Mouse (Mus musculus) intestine, embryonic 15.5 days (tissue): ENCODE data around the gene Myh14. TPM values are rescaled to one million over a fixed set of nuclear protein-coding genes. Genes with fewer than 3 reads are reported as not detected.
A peak's percentile ranks its signal among the peaks of the same experiment; 100 is the strongest.

Source experiments
- ATAC-seq: fragments of 200-750 bp; cut with Nextera tagmentation; 2 replicates; pipeline ENCODE4 v1.8.0; 2017; ENCODE audit warnings: moderate TSS enrichment, moderate library complexity
- H3K27ac ChIP-seq: fragments of 300-500 bp; sonication (generic); 2 replicates; pipeline ENCODE4 v1.5.1; 2015; ENCODE audit warnings: mild to moderate bottlenecking, inconsistent platforms
- H3K27me3 ChIP-seq: fragments of 300-500 bp; sonication (generic); replicated peaks from 2 replicates; pipeline ENCODE4 v1.6.1; 2015; ENCODE audit warnings: inconsistent platforms
- H3K36me3 ChIP-seq: fragments of 300-500 bp; sonication (generic); 2 replicates; pipeline ENCODE4 v1.6.1; 2015; ENCODE audit warnings: inconsistent platforms
- H3K4me1 ChIP-seq: fragments of 300-500 bp; sonication (generic); replicated peaks from 2 replicates; pipeline ENCODE4 v1.6.1; 2015; ENCODE audit warnings: inconsistent platforms
- H3K4me2 ChIP-seq: fragments of 300-500 bp; sonication (generic); replicated peaks from 2 replicates; pipeline ENCODE4 v1.6.1; 2015; ENCODE audit warnings: mild to moderate bottlenecking, inconsistent platforms
- H3K4me3 ChIP-seq: fragments of 300-500 bp; sonication (generic); replicated peaks from 2 replicates; pipeline ENCODE4 v1.5.1; 2015; ENCODE audit warnings: inconsistent platforms
- H3K9ac ChIP-seq: fragments of 300-500 bp; sonication (generic); 2 replicates; pipeline ENCODE4 v1.6.1; 2015; ENCODE audit warnings: inconsistent platforms
- H3K9me3 ChIP-seq: fragments of 300-500 bp; sonication (generic); 2 replicates; pipeline ENCODE4 v1.6.1; 2016; ENCODE audit warnings: inconsistent platforms
- WGBS: fragments of 180-500 bp; shearing (Covaris S2); methylation state at CpG from one replicate; pipeline ENCODE4 v1.1.7; 2015; 5-methylcytosine and 5-hydroxymethylcytosine counted together
- polyA plus RNA-seq: library from polyadenylated mRNA; unstranded; fragments of >200 nt; fragmentation: Nextera tagmentation; extraction: Ambion mirVana; gene quantifications from 2 replicates; pipeline ENCODE4 v1.2.1, GENCODE M21; 2015

Myh14 gene
- polyA plus RNA-seq, 1 experiment from 2014 or later: 68.4 TPM

DNA sequence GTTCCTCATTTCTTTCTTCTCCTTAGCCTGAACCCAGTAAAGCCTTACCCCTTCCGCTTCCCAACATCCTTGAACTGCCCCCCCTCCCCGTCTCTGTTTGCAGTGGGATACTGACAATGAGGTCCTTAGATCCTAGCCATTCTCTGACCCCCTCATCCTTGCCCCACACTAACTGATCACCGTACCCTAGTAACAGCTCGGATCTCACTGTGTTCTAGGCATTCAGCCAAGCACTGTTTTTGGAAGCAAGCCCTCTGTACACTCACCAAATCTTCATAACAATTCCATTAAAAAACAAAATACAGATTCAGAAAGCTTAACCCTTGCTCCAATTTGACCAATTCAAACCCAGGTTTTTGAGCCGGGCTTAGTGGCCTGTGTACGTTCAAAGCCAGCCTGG, 76.4 kb downstream of the Myh14 start:
- H3K27me3 ChIP-seq: peaks cover 35% of the 10 kb centered on the region
- WGBS: 61% methylated on average over 6 of the region's 6 CpGs
- no peak overlapping the region for H3K27ac ChIP-seq
- no peak for ATAC-seq
- H3K4me2 ChIP-seq: peak overlapping the region; percentile 41; the same call in 1 of the 2 replicates
- no peaks in the 10 kb centered on the region for H3K9me3 ChIP-seq
- H3K4me1 ChIP-seq: peaks cover 24% of the 10 kb centered on the region
- no peaks in the 10 kb centered on the region for H3K36me3 ChIP-seq
- H3K9ac ChIP-seq: no peak overlapping the region
- no peak overlapping the region for H3K4me3 ChIP-seq

DNA sequence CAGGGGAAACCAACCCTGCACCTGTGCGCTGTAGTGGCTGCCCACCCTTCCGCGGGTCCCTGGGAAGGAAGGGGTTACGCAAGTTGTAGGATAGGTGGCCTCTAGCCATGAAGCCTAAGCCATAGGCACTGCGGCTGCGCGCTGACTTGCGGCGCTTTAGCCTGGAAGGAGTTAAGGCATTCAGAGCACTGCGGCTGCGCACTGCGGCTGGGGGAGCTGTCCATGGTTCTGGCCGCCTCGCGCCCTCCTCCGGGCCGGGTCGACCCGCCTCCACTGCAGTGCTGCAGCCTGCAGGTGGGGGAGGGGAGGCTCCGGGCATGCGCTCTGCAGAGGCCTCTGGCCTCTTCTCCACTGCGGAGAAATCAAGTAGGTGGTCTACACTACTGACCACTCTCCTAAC, 76.9 kb downstream of the Myh14 start:
- no peak overlapping the region for H3K27ac ChIP-seq
- no peaks in the 10 kb centered on the region for H3K9me3 ChIP-seq
- H3K4me3 ChIP-seq: no peak overlapping the region
- peaks cover 24% of the 10 kb centered on the region for H3K4me1 ChIP-seq
- under 1% methylated on average over 22 of the region's 22 CpGs for WGBS
- no peaks in the 10 kb centered on the region for H3K36me3 ChIP-seq
- peak overlapping the region; percentile 41 for H3K4me2 ChIP-seq
- peaks cover 35% of the 10 kb centered on the region for H3K27me3 ChIP-seq
- peak; percentile 37 for ATAC-seq
- H3K9ac ChIP-seq: no peak overlapping the region

DNA sequence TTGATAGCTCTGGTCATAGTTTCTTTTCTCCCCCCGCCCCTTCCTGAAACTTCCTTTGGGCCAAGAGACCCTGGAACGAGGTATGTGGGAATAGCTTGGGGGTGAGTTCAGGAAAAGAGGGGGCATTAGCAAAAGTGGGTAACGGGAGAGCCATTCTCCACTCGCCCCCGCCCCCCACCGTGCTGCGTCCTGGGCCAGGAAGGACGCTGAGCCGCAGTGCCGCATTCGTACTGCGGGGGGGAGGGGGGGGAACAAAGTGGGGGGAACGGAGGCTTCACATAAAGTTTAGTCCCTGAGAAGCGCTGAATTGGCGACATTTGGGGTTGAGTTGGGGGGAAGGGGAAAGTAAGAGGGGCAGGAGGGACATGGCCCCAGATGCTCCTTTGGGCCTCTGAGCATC, 77.6 kb downstream of the Myh14 start:
- Histone ChIP-seq H3K9ac (no peak overlapping the region), H3K27ac (no peak overlapping the region), H3K27me3 (peaks cover 38% of the 10 kb centered on the region), H3K36me3 (no peaks in the 10 kb centered on the region), H3K4me1 (peaks cover 28% of the 10 kb centered on the region), H3K4me2 (no peak overlapping the region), H3K4me3 (no peak overlapping the region), H3K9me3 (no peaks in the 10 kb centered on the region)
- 6% methylated on average over 15 of the region's 15 CpGs for WGBS
- no peak for ATAC-seq

DNA sequence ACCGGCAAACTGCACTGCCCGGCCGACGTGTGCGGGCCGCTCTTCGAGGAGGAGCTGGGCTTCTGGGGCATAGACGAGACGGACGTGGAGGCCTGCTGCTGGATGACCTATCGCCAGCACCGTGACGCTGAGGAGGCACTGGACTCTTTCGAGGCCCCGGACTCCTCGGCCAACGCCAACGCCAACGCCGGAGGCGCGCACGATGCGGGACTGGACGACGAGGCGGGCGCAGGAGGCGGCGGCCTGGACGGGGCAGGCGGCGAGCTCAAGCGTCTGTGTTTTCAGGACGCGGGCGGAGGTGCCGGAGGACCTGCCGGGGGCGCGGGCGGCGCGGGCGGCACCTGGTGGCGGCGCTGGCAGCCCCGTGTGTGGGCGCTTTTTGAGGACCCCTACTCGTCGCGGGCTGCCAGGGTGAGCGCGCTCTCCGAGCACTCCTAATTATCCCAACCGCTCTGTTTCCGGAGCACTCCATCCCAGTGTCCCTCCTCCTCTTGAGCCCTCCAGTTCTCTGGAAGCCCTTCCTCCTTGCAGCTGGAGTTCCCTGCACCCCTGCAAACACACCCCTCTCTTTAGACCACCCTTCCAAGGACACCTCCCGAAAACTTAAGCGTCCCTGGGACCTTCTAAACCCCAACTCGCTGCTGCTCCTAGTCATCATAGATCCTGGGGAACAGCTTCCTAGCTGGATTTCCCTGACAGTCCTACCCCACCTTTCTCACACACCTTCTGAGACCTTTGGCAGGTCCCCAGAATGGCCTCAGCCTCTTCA, 79.1 kb downstream of the Myh14 start:
- Histone ChIP-seq H3K9me3 (no peaks in the 10 kb centered on the region), H3K4me1 (peaks cover 32% of the 10 kb centered on the region), H3K9ac (peak overlapping the region; percentile 42; the same call in 1 of the 2 replicates)

DNA sequence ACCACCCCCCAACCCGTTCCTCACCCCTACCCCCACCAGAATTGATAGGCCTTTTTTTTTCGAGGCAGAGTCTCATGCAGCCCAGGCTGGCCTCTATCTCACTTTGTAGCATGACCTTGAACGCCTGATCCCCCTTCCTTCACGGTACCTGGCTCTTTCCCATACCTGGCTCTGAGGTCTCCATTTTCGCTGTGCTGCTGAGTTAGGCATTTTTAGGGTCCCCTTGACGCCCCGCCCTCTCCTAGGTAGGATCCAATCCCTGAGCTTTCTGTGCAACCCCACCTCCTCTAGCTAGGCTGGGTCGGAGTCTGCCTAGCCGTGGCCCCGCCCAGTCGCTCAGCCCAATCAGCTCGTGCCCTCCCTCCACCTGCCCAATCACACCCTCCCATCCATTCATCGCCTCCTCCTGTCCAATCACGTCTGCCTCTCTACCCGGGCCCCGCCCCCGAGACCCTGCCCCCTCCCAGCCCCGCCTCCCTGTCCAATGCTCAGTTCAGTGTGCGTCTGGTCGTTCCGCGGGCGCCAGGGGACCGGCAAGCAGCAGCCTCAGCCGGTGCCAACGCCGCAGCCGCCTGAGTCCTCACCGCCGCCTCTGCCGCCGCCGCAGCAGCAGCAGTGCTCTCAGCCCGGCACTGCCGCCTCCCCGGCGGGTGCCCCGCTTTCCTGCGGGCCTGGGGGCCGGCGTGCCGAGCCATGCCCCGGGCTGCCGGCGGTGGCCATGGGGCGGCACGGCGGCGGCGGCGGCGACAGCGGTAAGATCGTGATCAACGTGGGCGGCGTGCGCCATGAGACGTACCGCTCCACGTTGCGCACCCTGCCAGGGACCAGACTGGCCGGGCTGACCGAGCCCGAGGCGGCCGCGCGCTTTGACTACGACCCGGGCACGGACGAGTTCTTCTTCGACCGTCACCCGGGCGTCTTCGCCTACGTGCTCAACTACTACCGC, 80.0 kb downstream of the Myh14 start, which contains the start of gene Kcnc3:
Gene Kcnc3, plus strand, starts transcription at position 263 of the 946 bp plus-strand sequence.
- Histone ChIP-seq H3K9ac (peak within 1 kb of the TSS; percentile 42), H3K27me3 (peaks cover 62% of the 10 kb centered on the region), H3K27ac (no peak within 1 kb of the TSS), H3K4me3 (peak within 1 kb of the TSS; percentile 58), H3K9me3 (no peaks in the 10 kb centered on the region), H3K36me3 (no peaks in the 10 kb centered on the region), H3K4me2 (peak within 1 kb of the TSS; percentile 99), H3K4me1 (peaks cover 32% of the 10 kb centered on the region)
- ATAC-seq: peak; percentile 94
- under 1% methylated on average over 72 of the region's 80 CpGs for WGBS

More for the DNA sequence above, 79.1 kb downstream of the Myh14 start:
- no peak overlapping the region for H3K27ac ChIP-seq
- H3K27me3 ChIP-seq: peaks cover 53% of the 10 kb centered on the region
- H3K36me3 ChIP-seq: no peaks in the 10 kb centered on the region
- WGBS: under 1% methylated on average over 59 of the region's 60 CpGs
- H3K4me2 ChIP-seq: peak overlapping the region; percentile 99
- no peak for ATAC-seq
- H3K4me3 ChIP-seq: peak overlapping the region; percentile 58

DNA sequence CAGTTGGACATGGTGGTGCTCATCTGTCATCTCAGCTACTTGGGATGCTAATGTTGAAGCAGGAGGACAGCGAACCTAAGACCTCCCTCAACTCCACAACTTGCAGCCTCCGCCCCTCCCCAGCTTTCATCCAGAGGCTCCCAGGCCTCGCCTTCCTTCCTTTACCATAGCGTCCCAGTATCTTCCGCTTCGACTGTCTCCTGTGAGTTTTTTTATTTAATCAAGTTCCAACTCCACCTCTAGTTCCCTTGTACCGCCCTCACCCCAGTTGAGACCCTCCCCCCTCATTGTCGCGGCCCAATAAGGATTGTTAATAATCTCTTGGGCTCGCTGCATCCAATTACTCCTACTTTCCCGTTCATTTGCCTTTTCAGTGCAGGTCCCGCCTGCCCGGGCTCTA, 80.7 kb downstream of the Myh14 start:
- Histone ChIP-seq H3K9ac (no peak overlapping the region), H3K4me1 (peaks cover 32% of the 10 kb centered on the region), H3K4me2 (peak overlapping the region; percentile 99), H3K27me3 (peaks cover 69% of the 10 kb centered on the region), H3K36me3 (no peaks in the 10 kb centered on the region), H3K27ac (no peak overlapping the region), H3K4me3 (peak overlapping the region; percentile 58; the same call in 1 of the 2 replicates), H3K9me3 (no peaks in the 10 kb centered on the region)
- ATAC-seq: no peak
- 4% methylated on average over 13 of the region's 13 CpGs for WGBS

DNA sequence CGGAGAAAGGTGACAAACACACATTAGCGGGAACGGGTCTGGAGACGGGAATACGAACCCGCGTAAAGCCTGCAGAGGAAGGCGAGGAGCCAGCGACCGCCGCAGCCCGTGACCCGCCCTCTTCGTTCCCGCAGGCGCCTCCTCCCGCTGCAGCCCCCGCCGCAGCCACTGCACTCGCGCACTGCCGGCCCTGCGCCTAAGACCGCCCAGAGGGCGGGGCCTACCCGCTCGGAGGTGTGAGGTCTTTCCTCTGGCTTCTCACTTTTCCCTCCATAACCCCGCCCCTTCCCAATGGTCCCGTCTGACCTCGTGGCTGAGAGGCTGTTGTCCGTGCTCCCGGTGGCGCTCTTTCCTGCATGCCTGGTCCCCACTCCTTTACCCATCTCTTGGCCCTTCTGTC, 81.5 kb downstream of the Myh14 start:
- Histone ChIP-seq H3K36me3 (no peaks in the 10 kb centered on the region), H3K4me3 (peak overlapping the region; percentile 36), H3K27me3 (peaks cover 70% of the 10 kb centered on the region), H3K27ac (no peak overlapping the region), H3K9ac (peak overlapping the region; percentile 6; the same call in 1 of the 2 replicates), H3K4me2 (peak overlapping the region; percentile 68), H3K4me1 (peaks cover 32% of the 10 kb centered on the region), H3K9me3 (no peaks in the 10 kb centered on the region)
- under 1% methylated on average over 25 of the region's 33 CpGs for WGBS
- ATAC-seq: peak; percentile 56

DNA sequence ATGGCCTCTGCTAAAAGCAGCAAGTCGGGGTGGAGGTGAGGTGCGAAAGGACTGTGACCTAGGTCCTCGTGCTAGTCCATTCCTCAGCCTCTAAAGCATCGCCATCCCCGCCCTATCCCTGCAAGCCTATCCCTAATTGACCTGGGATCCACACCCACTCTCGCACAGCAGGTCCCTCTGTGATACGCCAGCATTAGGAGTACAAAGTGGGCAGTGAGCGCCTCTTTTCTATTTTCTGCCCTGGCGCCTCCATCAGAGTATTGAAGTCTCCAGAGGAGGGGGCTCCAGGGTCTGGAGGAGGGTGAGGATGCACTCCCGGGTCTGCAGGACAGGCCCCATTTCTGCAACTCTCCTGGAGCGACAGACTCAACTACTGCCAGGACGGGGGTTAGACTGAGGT, 82.3 kb downstream of the Myh14 start:
- Histone ChIP-seq H3K27me3 (peaks cover 65% of the 10 kb centered on the region), H3K9ac (no peak overlapping the region), H3K4me3 (peak overlapping the region; percentile 9; the same call in 1 of the 2 replicates), H3K4me2 (peak overlapping the region; percentile 68), H3K9me3 (no peaks in the 10 kb centered on the region), H3K4me1 (peaks cover 30% of the 10 kb centered on the region), H3K27ac (no peak overlapping the region), H3K36me3 (no peaks in the 10 kb centered on the region)
- no peak for ATAC-seq
- WGBS: 5% methylated on average over 12 of the region's 12 CpGs

DNA sequence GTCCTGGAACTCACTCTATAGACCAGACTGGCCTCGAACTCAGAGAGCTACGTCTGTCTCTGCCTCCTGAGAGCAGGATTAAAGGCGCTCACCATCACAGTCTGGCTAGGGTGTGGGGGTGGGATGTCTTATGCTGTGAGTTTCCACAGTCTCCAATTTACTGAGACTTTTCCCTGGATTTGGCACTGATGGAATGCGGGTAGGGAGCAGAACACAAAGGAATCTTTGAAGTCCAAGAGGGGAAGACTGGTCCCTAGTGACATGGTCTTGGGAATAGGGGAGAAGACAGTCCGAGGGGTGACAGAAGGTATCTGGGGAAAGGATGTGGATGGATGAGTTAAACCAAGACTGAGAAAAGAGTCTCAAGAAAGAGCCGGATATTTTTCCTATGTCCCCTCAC, 83.0 kb downstream of the Myh14 start:
- Histone ChIP-seq H3K27me3 (peaks cover 59% of the 10 kb centered on the region), H3K36me3 (no peaks in the 10 kb centered on the region), H3K4me1 (peaks cover 30% of the 10 kb centered on the region), H3K4me3 (no peak overlapping the region), H3K4me2 (no peak overlapping the region), H3K27ac (no peak overlapping the region), H3K9ac (no peak overlapping the region), H3K9me3 (no peaks in the 10 kb centered on the region)
- ATAC-seq: no peak
- 35% methylated on average over 6 of the region's 6 CpGs for WGBS

DNA sequence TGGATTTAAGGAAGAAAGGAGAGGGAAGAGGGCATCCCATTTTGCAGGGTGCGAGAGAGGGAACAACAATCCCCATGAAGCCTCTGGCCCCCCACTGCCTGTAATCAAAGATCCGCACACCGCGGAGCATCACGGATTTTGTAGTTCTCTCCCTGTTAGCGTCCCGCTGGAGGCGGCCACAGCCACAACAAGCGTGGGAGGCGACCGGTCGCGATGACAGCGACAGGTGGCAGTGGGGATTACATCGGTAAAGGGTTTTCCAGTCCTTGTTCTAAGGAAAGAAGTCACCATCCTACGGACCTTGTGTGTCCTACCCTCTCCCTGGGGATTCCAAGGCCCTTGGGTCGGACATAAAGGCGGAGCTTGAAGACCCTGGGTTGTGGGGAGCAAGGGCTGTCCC, 83.7 kb downstream of the Myh14 start:
- peak overlapping the region; percentile 40 for H3K4me2 ChIP-seq
- peak overlapping the region; percentile 17 for H3K4me3 ChIP-seq
- no peaks in the 10 kb centered on the region for H3K36me3 ChIP-seq
- no peak overlapping the region for H3K27ac ChIP-seq
- no peaks in the 10 kb centered on the region for H3K9me3 ChIP-seq
- WGBS: 1% methylated on average over 18 of the region's 18 CpGs
- no peak for ATAC-seq
- H3K9ac ChIP-seq: no peak overlapping the region
- peaks cover 29% of the 10 kb centered on the region for H3K4me1 ChIP-seq
- H3K27me3 ChIP-seq: peaks cover 55% of the 10 kb centered on the region

DNA sequence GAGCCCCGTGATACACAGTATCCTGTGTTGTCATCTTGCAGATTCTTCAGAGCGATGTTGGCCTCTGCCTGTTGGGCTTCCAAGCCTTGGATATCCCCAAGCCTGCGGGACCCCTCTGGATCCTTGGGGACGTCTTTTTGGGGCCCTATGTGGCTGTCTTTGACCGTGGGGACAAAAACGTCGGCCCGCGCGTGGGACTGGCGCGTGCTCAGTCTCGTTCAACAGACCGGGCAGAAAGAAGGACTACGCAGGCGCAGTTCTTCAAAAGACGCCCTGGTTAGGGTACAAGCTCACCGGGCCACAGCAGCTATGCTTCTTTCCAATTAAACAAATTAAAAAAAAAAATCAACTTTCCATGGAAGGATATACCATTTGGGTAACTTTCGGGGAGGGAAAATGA, 84.1 kb downstream of the Myh14 start:
- ATAC-seq: no peak
- Histone ChIP-seq H3K9ac (no peak overlapping the region), H3K27me3 (peaks cover 51% of the 10 kb centered on the region), H3K4me3 (peak overlapping the region; percentile 17), H3K4me2 (peak overlapping the region; percentile 40), H3K4me1 (peaks cover 24% of the 10 kb centered on the region), H3K36me3 (no peaks in the 10 kb centered on the region), H3K9me3 (no peaks in the 10 kb centered on the region), H3K27ac (no peak overlapping the region)
- 13% methylated on average over 19 of the region's 19 CpGs for WGBS

DNA sequence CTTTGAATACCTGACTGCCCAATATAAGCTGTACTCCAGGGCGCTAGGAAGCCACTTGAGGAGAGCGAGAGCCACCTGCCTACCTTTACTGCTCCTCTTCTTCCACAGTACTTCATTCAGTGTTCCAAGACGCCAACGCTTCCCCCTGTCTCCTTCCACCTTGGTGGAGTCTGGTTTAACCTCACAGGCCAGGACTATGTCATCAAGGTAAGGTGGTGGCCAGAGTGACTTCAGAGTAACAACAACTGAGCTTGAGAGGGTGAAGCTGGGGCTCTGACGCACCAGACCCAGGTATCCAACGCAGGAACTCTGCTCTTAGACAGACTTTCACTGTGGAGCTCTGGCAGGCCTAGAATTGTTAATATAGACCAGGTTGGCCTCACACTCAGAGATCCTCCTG, 85.0 kb downstream of the Myh14 start:
- no peak overlapping the region for H3K4me3 ChIP-seq
- no peak overlapping the region for H3K27ac ChIP-seq
- no peak for ATAC-seq
- 92% methylated on average over 6 of the region's 6 CpGs for WGBS
- H3K4me2 ChIP-seq: no peak overlapping the region
- H3K9me3 ChIP-seq: no peaks in the 10 kb centered on the region
- H3K4me1 ChIP-seq: peaks cover 16% of the 10 kb centered on the region
- H3K27me3 ChIP-seq: peaks cover 48% of the 10 kb centered on the region
- no peak overlapping the region for H3K9ac ChIP-seq
- H3K36me3 ChIP-seq: no peaks in the 10 kb centered on the region
